Comparison of ENCODE assay signal across 25 mouse cellular contexts in genomic region chr6:28789685-28790084, GRCm38 (mm10). TPM values are rescaled to one million over a fixed set of nuclear protein-coding genes. Genes with fewer than 3 reads are reported as not detected.
DNase-seq lines count a peak whose midpoint lies in the region; ATAC-seq and TF ChIP-seq lines count a peak whose summit lies in the region.
"Had no signal": no experiment of that assay in that cellular context is flagged by ENCODE, and none has a peak within 500 bp of the region (broad histone marks: within the 10 kb centered on the region; RNA-seq: fewer than 3 reads in every experiment).

No protein-coding gene starts in this region.

- no peak for DNase-seq in frontal cortex, postnatal 14 days (ENCODE audit: low spot score in 2 of 2)
- DNase-seq in lung, postnatal 0 days (ENCODE audit: low spot score): peak; percentile 25
- DNase-seq in lung, postnatal 10 days: no peak
- no peak for DNase-seq in T-cell, adult 2 months (ENCODE audit: low spot score)
- DNase-seq: adrenal gland, postnatal 10 days; adrenal gland, postnatal 36 days; cerebellum, adult 11 months; cerebellum, adult 2 months; cerebellum, adult 9-11 months; cerebellum, postnatal 25 days; forebrain, postnatal 0 days; gastrocnemius, postnatal 10 days; gastrocnemius, postnatal 36 days; heart, adult 2 months; heart, postnatal 14 days; heart, postnatal 4 days had no signal

- ATAC-seq in frontal cortex, adult (ENCODE audit: low TSS enrichment): peak; percentile 35
- 0 out of 2 replicates have a peak, but pooled peaks have one; percentile 37 for ATAC-seq in lung, postnatal 0 days
- no peak; the same call in 1 of the 2 replicates for ATAC-seq in stomach, embryonic 16.5 days (ENCODE audit: insufficient read depth, low FRiP score)
- ATAC-seq: forebrain, embryonic 14.5 days; forebrain, postnatal 0 days had no signal

- H3K27me3 ChIP-seq in lung, postnatal 0 days (replicated peaks; ENCODE audit: insufficient read depth, low read length): no peaks in the 10 kb centered on the region
- no peaks in the 10 kb centered on the region for H3K27me3 ChIP-seq in stomach, embryonic 16.5 days (ENCODE audit: control insufficient read depth, insufficient read depth, low read length)
- H3K27me3 ChIP-seq: embryonic facial prominence, embryonic 12.5 days; embryonic facial prominence, embryonic 15.5 days; heart, embryonic 13.5 days; hindbrain, embryonic 12.5 days; hindbrain, embryonic 15.5 days had no signal

- no peak for TF ChIP-seq CTCF in lung, postnatal 0 days (IDR thresholded peaks at IDR 0.05)

- no peak overlapping the region for H3K27ac ChIP-seq in lung, postnatal 0 days (ENCODE audit: low read length)
- H3K27ac ChIP-seq in stomach, embryonic 16.5 days (ENCODE audit: low read length): 0 out of 2 replicates have a peak overlapping the region, but pooled peaks have one; percentile 12
- H3K27ac ChIP-seq: embryonic facial prominence, embryonic 12.5 days; embryonic facial prominence, embryonic 15.5 days; heart, adult 2 months; hindbrain, embryonic 12.5 days; hindbrain, embryonic 15.5 days had no signal

- no peak for TF ChIP-seq EP300 in lung, postnatal 0 days (IDR thresholded peaks at IDR 0.05)

- H3K9ac ChIP-seq in lung, postnatal 0 days (replicated peaks; ENCODE audit: low read depth): no peak overlapping the region
- H3K9ac ChIP-seq in stomach, embryonic 16.5 days (ENCODE audit: low read length): no peak overlapping the region
- H3K9ac ChIP-seq: embryonic facial prominence, embryonic 12.5 days; embryonic facial prominence, embryonic 15.5 days; forebrain, postnatal 0 days; heart, embryonic 13.5 days; hindbrain, embryonic 12.5 days; hindbrain, embryonic 15.5 days had no signal

- H3K9me3 ChIP-seq in lung, postnatal 0 days (ENCODE audit: low read length): no peaks in the 10 kb centered on the region
- no peaks in the 10 kb centered on the region for H3K9me3 ChIP-seq in stomach, embryonic 16.5 days (replicated peaks; ENCODE audit: control insufficient read depth, low read length)
- H3K9me3 ChIP-seq: embryonic facial prominence, embryonic 12.5 days; embryonic facial prominence, embryonic 15.5 days; heart, embryonic 10.5 days; heart, embryonic 13.5 days; hindbrain, embryonic 12.5 days; hindbrain, embryonic 15.5 days had no signal

- H3K4me3 ChIP-seq in lung, postnatal 0 days (ENCODE audit: low read depth, low read length): no peak overlapping the region
- H3K4me3 ChIP-seq in stomach, embryonic 16.5 days (replicated peaks; ENCODE audit: low read length): no peak overlapping the region
- H3K4me3 ChIP-seq: embryonic facial prominence, embryonic 12.5 days; embryonic facial prominence, embryonic 15.5 days; heart, adult 2 months; heart, embryonic 10.5 days; heart, embryonic 13.5 days; hindbrain, embryonic 12.5 days; hindbrain, embryonic 15.5 days had no signal

- H3K36me3 ChIP-seq in lung, postnatal 0 days (ENCODE audit: insufficient read depth, low read length): no peaks in the 10 kb centered on the region
- no peaks in the 10 kb centered on the region for H3K36me3 ChIP-seq in stomach, embryonic 16.5 days (ENCODE audit: control insufficient read depth, insufficient read depth, low read length)
- H3K36me3 ChIP-seq: embryonic facial prominence, embryonic 12.5 days; embryonic facial prominence, embryonic 15.5 days; heart, embryonic 10.5 days; heart, embryonic 13.5 days; hindbrain, embryonic 12.5 days; hindbrain, embryonic 15.5 days had no signal

- H3K4me2 ChIP-seq in lung, postnatal 0 days (replicated peaks; ENCODE audit: low read depth, low read length): no peak overlapping the region
- no peak overlapping the region for H3K4me2 ChIP-seq in stomach, embryonic 16.5 days (ENCODE audit: low read depth, low read length)
- H3K4me2 ChIP-seq: embryonic facial prominence, embryonic 12.5 days; embryonic facial prominence, embryonic 15.5 days; heart, embryonic 13.5 days; hindbrain, embryonic 12.5 days; hindbrain, embryonic 15.5 days had no signal

- 34% methylated on average over 4 of the region's 4 CpGs for WGBS in lung, postnatal 0 days
- 52% methylated on average over 4 of the region's 4 CpGs for WGBS in stomach, embryonic 16.5 days

- H3K4me1 ChIP-seq in lung, postnatal 0 days (ENCODE audit: insufficient read depth, low read depth, low read length): no peaks in the 10 kb centered on the region
- peaks cover 12% of the 10 kb centered on the region for H3K4me1 ChIP-seq in stomach, embryonic 16.5 days (ENCODE audit: control insufficient read depth, insufficient read depth, low read length)
- H3K4me1 ChIP-seq: embryonic facial prominence, embryonic 12.5 days had no signal

RNA-seq across cellular contexts. Expression of gene Lrrc4, which starts 41.9 kb away (rescaled TPM):
- polyA plus RNA-seq in lung, postnatal 0 days (2015; fragmentation: Nextera tagmentation; extraction: Ambion mirVana): 0.35 TPM in 2 replicates
- 0.66 and 0.72 TPM in 2 replicates for polyA plus RNA-seq in stomach, embryonic 16.5 days (2015; fragmentation: Nextera tagmentation; extraction: Ambion mirVana)
